Mouse (Mus musculus) hindbrain, embryonic 15.5 days (tissue): ENCODE data around the gene Gatad2a. TPM values are rescaled to one million over a fixed set of nuclear protein-coding genes. Genes with fewer than 3 reads are reported as not detected.

Experiments
- ATAC-seq: fragments of 200-750 bp; cut with Nextera tagmentation; 2 replicates; pipeline ENCODE4 v1.8.0; 2017; ENCODE audit warnings: low read depth, moderate number of reproducible peaks, moderate TSS enrichment; ENCODE audit not compliant: low FRiP score
- H3K27ac ChIP-seq: fragments of 300-500 bp; sonication (generic); replicated peaks from 2 replicates; pipeline ENCODE4 v1.5.1; 2015; ENCODE audit warnings: mild to moderate bottlenecking, inconsistent platforms
- H3K27me3 ChIP-seq: fragments of 300-500 bp; sonication (generic); 2 replicates; pipeline ENCODE4 v1.6.1; 2015; ENCODE audit warnings: control low read depth, inconsistent platforms
- H3K36me3 ChIP-seq: fragments of 300-500 bp; sonication (generic); 2 replicates; pipeline ENCODE4 v1.6.1; 2015; ENCODE audit warnings: control low read depth, inconsistent platforms
- H3K4me1 ChIP-seq: fragments of 300-500 bp; sonication (generic); replicated peaks from 2 replicates; pipeline ENCODE4 v1.6.1; 2015; ENCODE audit warnings: control low read depth, inconsistent platforms
- H3K4me2 ChIP-seq: fragments of 300-500 bp; sonication (generic); 2 replicates; pipeline ENCODE4 v1.6.1; 2015; ENCODE audit warnings: moderate library complexity, mild to moderate bottlenecking, inconsistent platforms
- H3K4me3 ChIP-seq: fragments of 300-500 bp; sonication (generic); 2 replicates; pipeline ENCODE4 v1.5.1; 2015; ENCODE audit warnings: mild to moderate bottlenecking, inconsistent platforms
- H3K9ac ChIP-seq: fragments of 300-500 bp; sonication (generic); 2 replicates; pipeline ENCODE4 v1.6.1; 2015; ENCODE audit warnings: inconsistent platforms
- H3K9me3 ChIP-seq: fragments of 300-500 bp; sonication (generic); 2 replicates; pipeline ENCODE4 v1.6.1; 2016; ENCODE audit warnings: control low read depth, inconsistent platforms
- WGBS: fragments of 180-500 bp; shearing (Covaris S2); methylation state at CpG from one replicate; pipeline ENCODE4 v1.1.7; 2015; 5-methylcytosine and 5-hydroxymethylcytosine counted together
- polyA plus RNA-seq: library from polyadenylated mRNA; unstranded; fragments of >200 nt; fragmentation: Nextera tagmentation; extraction: Ambion mirVana; gene quantifications from 2 replicates; pipeline ENCODE4 v1.2.1, GENCODE M21; 2015

The Gatad2a gene
- polyA plus RNA-seq, 1 experiment from 2014 or later, result 33.1 TPM

DNA sequence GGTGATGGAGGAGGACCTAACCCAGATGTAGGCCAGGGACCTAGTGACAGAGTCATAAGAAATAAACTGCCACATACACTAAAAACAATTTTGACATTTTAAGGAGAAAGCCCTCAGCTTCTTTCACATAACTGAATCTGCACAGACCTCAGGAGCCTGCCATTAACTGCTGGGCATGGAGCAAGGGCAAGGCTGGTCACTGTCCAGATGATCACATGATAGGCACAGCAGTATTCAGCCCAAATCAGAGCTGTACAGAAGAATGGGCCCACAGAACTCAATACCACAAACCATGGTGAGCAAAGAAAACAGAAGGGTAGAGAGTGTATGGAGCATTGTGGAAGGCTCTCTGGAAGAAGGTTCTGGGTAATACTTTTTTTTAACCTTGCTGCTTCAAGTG is 69.3 kb downstream of the Gatad2a start:
- H3K4me3 ChIP-seq, result no peak overlapping the region
- no peak for ATAC-seq
- H3K4me1 ChIP-seq, result no peaks in the 10 kb centered on the region
- H3K27me3 ChIP-seq, result no peaks in the 10 kb centered on the region
- no peak overlapping the region for H3K4me2 ChIP-seq
- H3K36me3 ChIP-seq, result no peaks in the 10 kb centered on the region
- H3K27ac ChIP-seq, result no peak overlapping the region
- no peaks in the 10 kb centered on the region for H3K9me3 ChIP-seq
- no peak overlapping the region for H3K9ac ChIP-seq

GRCm38 (mm10) chr8:69923986-69924385 is 72.2 kb downstream of the Gatad2a start:
- Histone ChIP-seq H3K9ac (no peak overlapping the region), H3K4me2 (no peak overlapping the region), H3K4me3 (no peak overlapping the region), H3K36me3 (no peaks in the 10 kb centered on the region), H3K9me3 (no peaks in the 10 kb centered on the region), H3K27me3 (no peaks in the 10 kb centered on the region), H3K4me1 (peaks cover 21% of the 10 kb centered on the region), H3K27ac (no peak overlapping the region)
- no peak for ATAC-seq
- 85% methylated on average over 1 of the region's 1 CpGs for WGBS

GRCm38 (mm10) chr8:69921141-69921540 is 75.0 kb downstream of the Gatad2a start:
- Histone ChIP-seq H3K4me1 (peaks cover 21% of the 10 kb centered on the region), H3K4me2 (no peak overlapping the region), H3K27me3 (no peaks in the 10 kb centered on the region), H3K27ac (peak overlapping the region; percentile 68), H3K4me3 (no peak overlapping the region), H3K9me3 (no peaks in the 10 kb centered on the region), H3K36me3 (0 out of 2 replicates have a peak, but pooled peaks cover 2% of the 10 kb centered on the region), H3K9ac (no peak overlapping the region)
- no peak for ATAC-seq
- 88% methylated on average over 2 of the region's 2 CpGs for WGBS

DNA sequence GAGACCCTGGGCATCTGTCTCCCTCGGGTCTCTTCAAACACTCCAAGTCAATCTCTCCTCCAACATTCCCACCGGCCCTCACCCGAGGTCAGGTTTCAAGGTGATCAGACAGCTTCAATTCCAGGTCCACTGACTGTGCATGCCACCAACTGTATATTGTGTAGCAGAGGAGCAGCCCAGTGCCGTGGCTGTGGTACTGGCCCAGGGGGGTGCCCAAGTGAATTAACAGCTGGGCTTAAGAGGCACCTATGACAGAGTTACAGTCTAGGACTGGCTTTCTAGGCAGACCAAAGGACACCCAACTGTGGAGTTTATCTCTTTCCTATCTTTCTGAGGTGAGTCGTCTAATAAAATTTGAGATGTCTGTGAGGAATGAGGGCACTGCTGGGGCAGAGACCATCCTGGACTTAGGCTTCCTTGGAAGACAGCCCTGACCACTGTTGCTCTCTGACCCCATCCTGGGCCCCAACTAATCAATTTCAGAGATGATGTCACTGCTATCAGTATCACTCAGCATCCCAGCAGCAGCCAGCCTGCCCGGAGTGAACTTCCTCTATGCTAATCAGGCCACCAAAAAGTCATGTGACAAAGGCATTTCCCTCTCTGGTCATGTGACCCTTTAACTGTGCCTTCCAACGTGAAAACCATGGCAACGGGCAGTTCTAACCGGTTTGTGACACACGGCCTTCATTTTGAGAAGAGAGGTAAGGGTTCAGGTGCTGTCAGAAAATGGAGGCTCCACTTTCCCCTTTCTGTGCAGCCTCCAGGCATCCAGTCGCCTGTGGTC is 76.1 kb downstream of the Gatad2a start:
- ATAC-seq, result peak; percentile 51
- H3K27ac ChIP-seq, result peak overlapping the region; percentile 68
- H3K9ac ChIP-seq, result no peak overlapping the region
- H3K36me3 ChIP-seq, result 0 out of 2 replicates have a peak, but pooled peaks cover 2% of the 10 kb centered on the region
- no peaks in the 10 kb centered on the region for H3K9me3 ChIP-seq
- H3K4me2 ChIP-seq, result 0 out of 2 replicates have a peak overlapping the region, but pooled peaks have one; percentile 1
- no peak overlapping the region for H3K4me3 ChIP-seq
- peaks cover 21% of the 10 kb centered on the region for H3K4me1 ChIP-seq
- no peaks in the 10 kb centered on the region for H3K27me3 ChIP-seq
- WGBS, result 49% methylated on average over 11 of the region's 11 CpGs

GRCm38 (mm10) chr8:69919010-69919409 is 77.2 kb downstream of the Gatad2a start:
- H3K4me3 ChIP-seq, result no peak overlapping the region
- no peak overlapping the region for H3K9ac ChIP-seq
- H3K27me3 ChIP-seq, result no peaks in the 10 kb centered on the region
- no peak overlapping the region for H3K4me2 ChIP-seq
- H3K36me3 ChIP-seq, result peaks cover 7% of the 10 kb centered on the region
- no peak overlapping the region for H3K27ac ChIP-seq
- H3K4me1 ChIP-seq, result peaks cover 21% of the 10 kb centered on the region
- WGBS, result 74% methylated on average over 1 of the region's 1 CpGs
- no peaks in the 10 kb centered on the region for H3K9me3 ChIP-seq
- peak; percentile 57 for ATAC-seq

DNA sequence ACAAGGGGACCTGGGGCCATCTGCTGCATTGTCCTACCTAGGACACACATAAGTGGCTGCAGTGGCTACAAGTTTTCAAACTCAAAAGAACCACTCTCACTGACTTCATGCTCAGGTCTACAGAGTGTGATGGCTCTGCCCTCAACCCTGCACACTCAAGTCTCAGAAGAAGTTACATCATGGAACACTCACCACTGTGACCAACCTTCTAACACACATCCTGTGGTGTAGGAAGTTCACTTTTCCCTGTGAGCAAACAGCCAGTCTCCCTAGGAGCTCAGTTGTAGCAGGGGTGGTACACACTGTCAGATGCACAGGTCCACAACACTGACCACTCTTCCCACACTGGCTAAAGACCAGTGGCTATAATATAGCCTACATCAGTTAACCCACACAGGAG is 77.7 kb downstream of the Gatad2a start:
- H3K9ac ChIP-seq, result no peak overlapping the region
- H3K9me3 ChIP-seq, result no peaks in the 10 kb centered on the region
- H3K27me3 ChIP-seq, result no peaks in the 10 kb centered on the region
- no peak overlapping the region for H3K27ac ChIP-seq
- H3K4me1 ChIP-seq, result peaks cover 21% of the 10 kb centered on the region
- no peak overlapping the region for H3K4me2 ChIP-seq
- no peak for ATAC-seq
- H3K36me3 ChIP-seq, result peaks cover 11% of the 10 kb centered on the region
- no peak overlapping the region for H3K4me3 ChIP-seq

GRCm38 (mm10) chr8:69915748-69916147 is 80.4 kb downstream of the Gatad2a start:
- no peak for ATAC-seq
- H3K36me3 ChIP-seq, result peaks cover 22% of the 10 kb centered on the region
- 42% methylated on average over 5 of the region's 5 CpGs for WGBS
- H3K27me3 ChIP-seq, result no peaks in the 10 kb centered on the region
- no peaks in the 10 kb centered on the region for H3K9me3 ChIP-seq
- H3K27ac ChIP-seq, result no peak overlapping the region
- peaks cover 13% of the 10 kb centered on the region for H3K4me1 ChIP-seq
- H3K9ac ChIP-seq, result no peak overlapping the region
- no peak overlapping the region for H3K4me2 ChIP-seq
- H3K4me3 ChIP-seq, result no peak overlapping the region

GRCm38 (mm10) chr8:69914526-69914925 is 81.7 kb downstream of the Gatad2a start:
- Histone ChIP-seq H3K27ac (no peak overlapping the region), H3K9ac (no peak overlapping the region), H3K4me3 (no peak overlapping the region), H3K4me2 (no peak overlapping the region), H3K27me3 (no peaks in the 10 kb centered on the region), H3K4me1 (peaks cover 3% of the 10 kb centered on the region), H3K9me3 (no peaks in the 10 kb centered on the region), H3K36me3 (peaks cover 30% of the 10 kb centered on the region)
- WGBS, result 90% methylated on average over 4 of the region's 4 CpGs
- ATAC-seq, result no peak

DNA sequence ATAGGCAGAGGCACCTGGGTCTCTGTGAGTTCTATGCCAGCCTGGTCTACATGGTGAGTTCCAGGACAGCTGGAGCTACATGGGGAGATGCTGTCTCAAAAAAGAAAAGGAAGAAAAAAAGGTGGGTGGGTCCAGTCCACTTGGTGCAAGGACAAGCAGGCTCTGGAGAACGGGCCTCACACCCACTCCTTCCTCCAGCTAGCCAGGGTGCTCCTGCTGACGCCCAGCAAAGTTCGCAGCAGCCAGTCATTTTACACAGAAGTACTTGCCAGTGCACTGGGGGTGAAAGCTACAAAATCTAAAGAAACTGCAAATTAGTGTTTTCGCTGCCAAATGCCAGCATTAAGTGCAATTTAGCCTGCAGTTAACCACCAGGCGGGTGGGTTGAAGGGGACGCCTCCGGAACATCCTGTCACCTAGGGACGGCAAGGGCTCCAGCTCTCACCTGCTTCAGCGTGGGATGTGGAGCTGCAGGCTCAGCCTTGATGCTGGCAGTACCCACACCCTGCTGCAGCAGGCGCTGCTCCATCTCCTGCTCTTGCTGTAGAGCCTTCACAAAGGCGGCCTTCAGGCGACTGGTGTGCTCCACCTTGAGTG is 83.6 kb downstream of the Gatad2a start:
- Histone ChIP-seq H3K9ac (no peak overlapping the region), H3K4me3 (no peak overlapping the region), H3K27me3 (no peaks in the 10 kb centered on the region), H3K36me3 (peaks cover 32% of the 10 kb centered on the region), H3K27ac (no peak overlapping the region), H3K4me2 (no peak overlapping the region), H3K4me1 (no peaks in the 10 kb centered on the region), H3K9me3 (no peaks in the 10 kb centered on the region)
- no peak for ATAC-seq
- 87% methylated on average over 12 of the region's 12 CpGs for WGBS

DNA sequence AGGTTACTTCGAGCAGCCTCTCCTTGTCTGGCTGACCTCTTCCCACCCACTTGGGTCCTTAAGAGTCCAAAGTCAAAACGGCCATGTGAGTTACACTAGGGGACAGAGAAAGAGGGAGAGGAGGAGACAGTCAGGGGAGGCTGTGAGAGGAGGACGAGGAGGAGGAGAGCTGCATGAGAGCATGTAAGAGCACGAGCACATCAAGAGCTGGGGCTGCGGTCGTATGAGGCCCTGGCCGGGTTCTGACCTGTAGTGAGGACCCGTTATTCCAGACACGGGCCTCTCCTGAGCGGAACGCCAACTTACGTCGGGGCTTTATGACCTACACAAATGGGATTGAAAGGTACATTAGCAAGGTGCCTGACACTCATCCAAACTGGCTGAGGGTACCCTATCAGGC is 84.3 kb downstream of the Gatad2a start:
- no peak overlapping the region for H3K4me3 ChIP-seq
- H3K27ac ChIP-seq, result no peak overlapping the region
- peaks cover 32% of the 10 kb centered on the region for H3K36me3 ChIP-seq
- no peak overlapping the region for H3K9ac ChIP-seq
- no peaks in the 10 kb centered on the region for H3K4me1 ChIP-seq
- ATAC-seq, result no peak
- H3K9me3 ChIP-seq, result no peaks in the 10 kb centered on the region
- WGBS, result 94% methylated on average over 13 of the region's 13 CpGs
- no peaks in the 10 kb centered on the region for H3K27me3 ChIP-seq
- H3K4me2 ChIP-seq, result no peak overlapping the region

DNA sequence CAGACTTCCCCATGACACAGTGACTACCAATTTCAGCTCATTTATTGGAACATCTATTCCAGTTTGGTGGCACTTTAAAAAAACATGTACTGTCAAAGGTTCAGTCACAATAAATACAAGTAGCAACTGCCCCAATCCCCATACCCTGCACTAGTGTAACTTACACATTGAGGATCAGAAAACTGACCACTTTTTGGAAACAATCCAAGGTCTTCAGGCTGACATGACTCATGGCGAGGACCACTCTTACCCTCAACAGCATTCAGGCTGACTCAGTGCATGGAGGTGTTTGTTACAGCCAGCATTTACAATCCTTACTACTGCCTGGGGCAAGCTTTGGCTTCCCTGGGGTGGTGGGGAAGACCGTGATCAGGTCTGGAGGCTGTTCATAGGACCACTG is 89.1 kb downstream of the Gatad2a start:
- 93% methylated on average over 2 of the region's 2 CpGs for WGBS
- H3K9me3 ChIP-seq, result no peaks in the 10 kb centered on the region
- peaks cover 19% of the 10 kb centered on the region for H3K4me1 ChIP-seq
- H3K36me3 ChIP-seq, result peaks cover 17% of the 10 kb centered on the region; the same call in 1 of the 2 replicates
- H3K27me3 ChIP-seq, result no peaks in the 10 kb centered on the region
- H3K27ac ChIP-seq, result no peak overlapping the region
- no peak for ATAC-seq
- H3K4me2 ChIP-seq, result no peak overlapping the region
- no peak overlapping the region for H3K4me3 ChIP-seq
- no peak overlapping the region for H3K9ac ChIP-seq

- H3K9me3 ChIP-seq, result no peaks in the 10 kb centered on the region
- no peaks in the 10 kb centered on the region for H3K27me3 ChIP-seq
- H3K4me1 ChIP-seq, result peaks cover 24% of the 10 kb centered on the region
- no peak overlapping the region for H3K9ac ChIP-seq
- H3K4me3 ChIP-seq, result no peak overlapping the region
- peaks cover 13% of the 10 kb centered on the region; the same call in 1 of the 2 replicates for H3K36me3 ChIP-seq
- no peak overlapping the region for H3K27ac ChIP-seq
- no peak overlapping the region for H3K4me2 ChIP-seq
- WGBS, result 85% methylated on average over 2 of the region's 2 CpGs
- ATAC-seq, result no peak
Observed at GRCm38 (mm10) chr8:69906260-69906659, 89.9 kb downstream of the Gatad2a start.
